Mouse (Mus musculus) 3134 (cell line): Measurements from ENCODE around the gene Fermt1.
A peak's percentile ranks its signal among the peaks of the same experiment; 100 is the strongest.

Source experiments
- DNase-seq: peaks from one replicate; pipeline ENCODE4 v3.0.0-alpha.2; 2011; ENCODE audit warnings: low spot score; ENCODE audit not compliant: insufficient read length; ENCODE audit errors: extremely low read depth

Fermt1 gene

DNA sequence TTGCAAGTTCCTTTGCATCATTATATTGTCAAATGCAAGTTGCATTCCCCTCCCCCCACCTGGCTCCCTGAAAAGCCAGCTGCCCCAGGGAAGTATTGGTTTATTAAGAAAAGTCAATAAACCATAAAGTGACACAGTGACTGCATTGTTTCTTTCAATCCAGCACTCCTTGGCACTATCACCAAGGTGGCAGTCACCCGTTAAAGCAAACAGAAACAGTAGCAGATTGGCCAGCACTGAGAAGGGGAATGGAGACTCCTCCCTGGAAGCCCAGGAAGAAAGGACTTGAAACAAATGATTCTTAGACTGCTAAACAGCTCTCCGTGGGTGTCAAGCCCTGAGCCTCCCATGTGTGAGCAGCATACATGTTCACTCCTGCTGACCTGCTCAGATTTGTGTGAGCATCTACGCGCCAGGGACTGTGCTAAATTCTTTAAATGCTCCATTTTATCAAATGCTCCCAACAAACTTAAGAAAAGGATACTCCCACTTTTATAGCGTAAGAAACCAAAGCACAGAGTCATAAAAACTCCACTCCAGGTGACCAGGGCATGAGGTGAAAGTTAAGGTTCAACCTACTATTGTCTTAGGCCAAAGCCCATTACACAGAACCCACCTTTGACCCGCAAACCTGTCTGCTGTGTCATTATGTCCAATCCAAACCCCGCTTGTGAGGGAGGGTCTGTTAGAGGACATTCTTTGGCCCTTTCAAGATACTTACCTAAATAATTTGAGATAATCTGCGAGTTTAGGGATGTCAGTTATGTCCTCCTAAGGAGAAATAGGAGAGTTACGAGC, 23.4 kb downstream of the Fermt1 start:
- DNase-seq: no peak

- no peak for DNase-seq
These were observed 30.9 kb downstream of the Fermt1 start for GRCm38 (mm10) chr2:132914785-132915184.

DNA sequence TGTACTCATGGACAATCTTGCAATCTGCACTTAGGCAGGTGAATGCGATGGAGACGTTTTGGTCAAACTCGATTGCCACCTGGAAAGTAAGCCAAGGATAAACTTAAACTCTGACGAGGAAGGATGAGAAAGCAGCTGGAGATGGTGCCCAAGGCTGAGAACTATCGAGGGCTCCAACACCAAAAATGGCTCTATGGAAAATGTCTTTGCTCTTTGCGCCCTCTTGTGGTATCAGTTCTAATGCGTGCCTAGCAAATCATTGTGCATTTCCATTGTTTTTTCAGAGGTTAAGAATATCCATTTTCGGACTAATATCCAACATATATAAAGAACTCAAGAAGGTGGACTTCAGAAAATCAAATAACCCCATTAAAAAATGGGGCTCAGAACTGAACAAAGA, 38.9 kb downstream of the Fermt1 start:
- DNase-seq: no peak

- no peak for DNase-seq
These were observed 40.7 kb downstream of the Fermt1 start for GRCm38 (mm10) chr2:132904961-132905360.

- peak; percentile 23 for DNase-seq
These were observed 42.2 kb downstream of the Fermt1 start for GRCm38 (mm10) chr2:132903498-132903897.

GRCm38 (mm10) chr2:132902056-132902455, 43.6 kb downstream of the Fermt1 start:
- no peak for DNase-seq

GRCm38 (mm10) chr2:132901636-132902035, 44.1 kb downstream of the Fermt1 start:
- DNase-seq: no peak

GRCm38 (mm10) chr2:132900596-132900995, 45.1 kb downstream of the Fermt1 start:
- no peak for DNase-seq

DNA sequence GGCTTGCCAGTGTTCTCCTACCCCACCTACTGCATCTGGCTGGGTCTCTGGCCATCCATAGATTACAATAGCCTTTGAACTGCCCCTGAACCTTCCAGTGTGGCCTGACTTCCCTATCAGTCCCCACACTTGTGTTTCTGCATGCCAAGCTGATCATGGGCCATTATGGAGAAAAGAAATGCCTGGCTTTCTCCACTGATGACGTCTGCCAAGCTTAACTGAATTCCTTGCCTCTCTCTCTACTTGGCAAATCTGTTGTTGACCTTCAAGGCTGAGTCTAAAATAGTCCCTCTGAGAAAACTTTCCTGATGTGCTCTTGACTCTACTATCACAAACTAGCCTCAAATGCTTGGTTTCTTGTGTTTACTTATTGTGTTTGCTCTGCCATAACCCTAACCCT, 47.5 kb downstream of the Fermt1 start:
- no peak for DNase-seq

GRCm38 (mm10) chr2:132893826-132894225, 51.9 kb downstream of the Fermt1 start:
- DNase-seq: no peak

DNA sequence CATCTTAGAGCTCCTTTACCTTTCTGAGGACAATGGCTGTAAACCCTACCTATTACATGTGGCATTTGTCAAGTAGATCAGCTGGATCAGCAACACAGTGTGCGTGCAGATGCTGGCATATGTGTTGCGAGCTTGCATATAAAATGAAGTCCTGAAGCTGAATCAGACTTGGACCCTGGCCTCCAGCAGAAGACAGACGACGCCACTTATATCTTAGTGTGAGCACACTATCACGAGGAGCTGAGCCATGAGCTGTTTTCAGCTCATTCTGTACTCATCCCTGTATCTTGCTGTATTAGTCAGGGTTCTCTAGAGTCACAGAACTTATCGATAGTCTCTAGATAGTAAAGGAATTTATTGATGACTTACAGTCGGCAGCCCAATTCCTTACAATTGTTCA, 60.4 kb downstream of the Fermt1 start:
- DNase-seq: no peak

DNA sequence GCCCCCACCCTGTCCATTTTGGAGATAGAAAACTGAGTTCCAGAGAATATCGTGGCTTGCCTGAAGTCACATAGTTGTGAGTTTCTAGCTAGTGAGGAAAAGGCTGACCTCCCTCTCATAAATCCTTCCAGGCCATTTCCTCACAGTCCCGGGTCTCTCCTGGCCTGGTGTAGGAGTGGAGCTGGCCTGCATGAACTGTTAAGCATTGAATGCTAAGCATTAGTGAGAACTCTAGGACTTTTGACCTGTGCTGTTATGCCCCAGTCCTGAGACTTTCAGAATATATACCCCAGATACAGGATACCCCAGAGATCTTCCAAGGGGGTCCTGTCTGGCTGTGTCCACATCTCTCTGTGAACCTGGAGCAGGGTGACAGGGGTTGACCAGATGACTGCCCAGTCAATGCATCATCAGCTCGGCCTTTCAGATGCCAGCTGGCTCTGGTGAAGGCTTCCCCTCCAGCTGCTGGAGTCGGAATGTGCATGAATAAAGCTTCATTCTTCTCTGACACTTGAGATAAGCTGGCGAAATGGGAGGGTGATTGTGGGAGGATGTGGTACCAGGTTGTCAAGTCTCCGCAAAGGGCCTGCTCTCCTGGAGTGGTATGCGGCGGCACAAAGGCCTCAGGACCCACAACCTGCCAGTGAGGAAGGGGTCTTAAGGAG, 61.3 kb downstream of the Fermt1 start:
- DNase-seq: no peak

DNA sequence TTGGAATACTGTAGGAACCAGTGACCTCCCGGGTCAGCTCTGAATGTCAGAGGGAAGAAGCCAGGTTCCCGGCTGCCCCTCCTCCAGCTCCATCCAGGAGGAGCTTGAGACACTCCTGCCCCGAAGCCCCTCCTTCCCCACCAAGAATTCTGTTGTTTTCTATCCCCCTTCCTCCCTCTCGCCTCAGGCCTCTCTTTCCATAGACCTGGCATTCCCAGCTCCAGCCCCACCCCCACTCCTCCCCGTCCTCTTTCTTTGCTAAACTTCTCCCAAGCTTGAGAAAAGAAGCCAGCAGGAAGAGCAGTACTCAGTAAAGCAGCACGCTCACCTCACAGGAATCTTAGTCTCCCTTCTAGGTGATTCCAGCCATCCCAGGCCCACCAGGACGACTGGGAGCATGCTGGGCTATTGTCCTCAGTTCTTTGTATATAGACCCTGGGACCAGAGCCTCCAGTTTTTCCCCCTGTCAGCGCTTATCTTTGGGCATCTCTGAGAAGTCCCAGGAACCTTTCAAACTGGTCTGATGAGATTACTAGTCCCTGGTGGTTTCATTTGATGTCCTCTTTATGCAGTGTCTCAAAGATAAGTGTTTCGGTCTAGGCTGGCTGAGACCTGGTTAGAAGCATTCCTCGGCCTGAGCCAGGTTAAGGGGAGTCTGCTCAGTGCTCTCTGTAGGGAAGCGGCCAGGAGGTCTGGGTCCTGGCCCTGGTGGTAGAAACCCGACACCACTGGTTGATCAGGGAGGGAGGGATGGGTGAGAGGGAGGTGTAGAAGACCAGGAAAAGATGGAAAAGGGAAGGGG, 64.7 kb downstream of the Fermt1 start, which contains the start of gene Lrrn4:
Gene Lrrn4 (minus strand): TSS at position 48 of the 802 bp plus-strand sequence.
- no peak for DNase-seq

DNA sequence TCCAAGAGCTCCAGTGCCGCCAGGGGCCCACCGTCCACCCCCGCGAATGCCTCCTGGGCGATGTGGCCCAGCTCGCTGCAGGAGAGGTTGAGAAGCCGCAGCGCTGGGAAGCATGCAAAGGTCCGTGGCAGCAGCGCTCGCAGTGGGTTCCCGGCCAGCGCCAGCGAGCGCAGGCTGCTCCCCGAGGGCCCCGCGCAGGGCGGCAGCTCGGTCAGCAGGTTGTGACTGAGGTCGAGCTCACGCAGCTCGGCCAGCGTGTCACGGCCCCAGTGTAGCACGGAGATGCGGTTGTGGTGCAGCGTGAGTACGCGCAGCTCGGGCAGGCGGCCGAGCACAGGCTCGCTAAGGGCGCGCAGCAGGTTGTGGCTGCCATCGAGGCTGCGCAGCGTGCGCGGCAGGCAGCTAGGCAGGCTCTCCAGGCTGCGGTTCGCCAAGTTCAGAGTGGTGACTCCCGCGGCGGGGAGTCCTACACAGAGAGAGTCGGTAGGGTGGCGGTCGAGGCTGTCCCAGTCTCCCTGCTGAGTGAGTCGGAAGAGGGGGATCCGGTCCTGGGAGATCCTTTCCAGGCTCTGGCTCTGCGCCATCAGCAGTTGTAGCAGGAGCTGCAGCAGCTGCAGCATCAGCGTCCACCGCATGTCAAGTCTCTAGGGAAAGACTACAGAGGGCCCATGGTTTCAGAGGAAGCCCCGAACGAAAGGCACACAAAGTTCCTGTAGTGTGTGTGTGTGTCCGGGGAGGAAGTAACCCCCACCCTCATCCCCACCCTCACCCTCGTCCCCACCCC, 66.3 kb downstream of the Fermt1 start:
- no peak for DNase-seq

DNA sequence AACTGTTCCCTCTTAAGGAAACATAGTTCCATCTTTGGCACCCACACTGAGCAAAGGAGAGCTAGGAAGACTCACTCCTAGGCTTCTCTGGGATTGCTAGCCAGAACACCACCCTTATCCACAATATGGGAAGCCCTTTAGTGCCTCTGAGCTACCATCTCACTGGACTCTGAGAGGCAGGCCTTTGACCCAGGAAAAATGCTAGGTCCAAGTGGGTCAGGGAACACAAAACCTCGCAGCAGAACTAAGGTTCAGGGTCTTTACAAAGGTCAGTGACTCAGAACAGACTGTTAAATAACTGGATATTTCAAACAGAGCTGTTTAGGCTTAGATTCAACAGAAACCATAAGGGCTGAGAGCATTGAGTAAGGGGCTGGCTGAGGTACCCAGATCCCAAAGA, 68.7 kb downstream of the Fermt1 start:
- DNase-seq: no peak

GRCm38 (mm10) chr2:132873657-132874326, 71.9 kb downstream of the Fermt1 start:
- no peak for DNase-seq

- DNase-seq: no peak
These were observed 74.0 kb downstream of the Fermt1 start for GRCm38 (mm10) chr2:132871663-132872062.

DNA sequence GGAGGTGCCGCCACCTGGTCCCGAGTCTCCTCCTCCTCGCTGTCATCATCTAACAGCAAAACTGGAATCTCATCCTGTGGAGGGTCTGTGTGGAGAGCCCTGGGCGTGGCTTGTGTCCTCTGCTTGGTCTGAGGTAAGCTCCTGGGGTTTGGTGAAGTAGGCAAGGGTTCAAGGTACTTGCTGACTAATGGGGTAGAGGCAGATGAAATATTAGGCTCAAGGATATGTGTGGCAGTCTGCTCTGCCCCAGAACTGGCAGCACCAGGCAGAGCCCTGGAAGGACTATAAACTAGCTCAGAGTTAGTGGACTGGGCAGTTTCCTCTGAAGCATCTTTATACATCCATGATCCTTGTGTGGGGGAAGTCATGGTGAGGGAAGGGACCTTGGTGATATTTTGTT, 75.4 kb downstream of the Fermt1 start:
- DNase-seq: no peak

DNA sequence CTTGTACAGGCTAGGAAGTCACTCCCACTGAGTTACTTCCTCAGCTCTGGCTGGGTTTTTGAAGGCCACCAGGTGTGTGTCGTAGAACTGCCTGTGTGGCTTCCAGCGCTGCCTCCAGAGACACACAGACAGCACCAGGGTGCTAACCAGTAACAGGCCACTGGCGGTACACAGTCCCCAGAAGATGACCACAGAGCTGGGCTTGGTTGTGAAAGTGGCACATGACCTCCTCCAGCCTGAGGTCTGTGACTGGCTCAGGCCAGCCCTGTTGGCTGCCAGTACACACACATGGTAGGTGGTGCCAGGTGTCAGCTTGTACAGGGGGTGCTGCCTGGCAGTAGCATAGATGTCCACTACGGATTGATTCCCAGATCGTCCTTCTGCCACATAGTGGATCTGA, 76.0 kb downstream of the Fermt1 start:
- DNase-seq: no peak

DNA sequence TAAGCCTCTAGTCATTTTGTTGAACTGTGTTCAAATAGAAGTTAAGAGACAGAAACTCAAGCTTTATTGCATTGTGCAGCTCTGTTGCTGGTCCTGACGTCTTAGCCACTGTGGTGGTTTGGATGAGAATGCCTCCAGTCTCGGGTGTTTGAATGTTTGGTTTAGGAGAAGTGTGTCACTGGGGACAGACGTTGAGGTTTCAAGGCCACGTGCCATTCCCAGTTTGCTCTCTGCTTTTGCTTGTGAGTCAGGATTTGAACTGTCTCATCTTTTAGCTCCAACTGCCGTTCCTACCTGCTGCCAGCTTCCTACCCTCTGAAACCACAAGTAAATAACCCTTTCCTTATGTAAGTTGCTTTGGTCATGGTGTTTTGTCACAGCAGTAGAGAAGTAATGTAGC, 78.2 kb downstream of the Fermt1 start:
- peak; percentile 47 for DNase-seq
